Mouse (Mus musculus) myocyte (in vitro differentiated cells): ENCODE data around the gene AI481877.

ENCODE experiments used
- CEBPB ChIP-seq: IDR thresholded peaks from 2 replicates; pipeline ENCODE4 v1.6.1; 2011; ENCODE audit warnings: mild to moderate bottlenecking, moderate library complexity; ENCODE audit not compliant: poor library complexity, insufficient read depth, severe bottlenecking
- E2F4 ChIP-seq: IDR thresholded peaks from one replicate; pipeline ENCODE4 v1.6.1; 2011; ENCODE audit warnings: mild to moderate bottlenecking, control low read depth, moderate library complexity; ENCODE audit not compliant: insufficient read depth
- MAX ChIP-seq: IDR thresholded peaks from one replicate; pipeline ENCODE4 v1.6.1; 2011; ENCODE audit warnings: low read depth, mild to moderate bottlenecking, control low read depth
- MYOD1 ChIP-seq, 3 experiments: IDR thresholded peaks; one replicate each; pipeline ENCODE4 v1.6.1; 2011; ENCODE audit warnings: control low read depth in 2 of 3, low read depth in 2 of 3, mild to moderate bottlenecking in 2 of 3, moderate library complexity in 1 of 3; ENCODE audit not compliant: insufficient read length in 2 of 3, control insufficient read depth in 1 of 3
- MYOG ChIP-seq, 3 experiments: IDR thresholded peaks; one replicate each; pipeline ENCODE4 v1.6.1; 2011; ENCODE audit warnings: control low read depth in 2 of 3, low read depth in 2 of 3, mild to moderate bottlenecking in 2 of 3; ENCODE audit not compliant: insufficient read length in 2 of 3, control insufficient read depth in 1 of 3, insufficient read depth in 1 of 3
- POLR2A ChIP-seq: IDR thresholded peaks from one replicate; pipeline ENCODE4 v1.6.1; 2011; ENCODE audit warnings: low read depth, mild to moderate bottlenecking, control low read depth, moderate library complexity; ENCODE audit not compliant: insufficient read length
- POLR2AphosphoS2 ChIP-seq: IDR thresholded peaks from one replicate; pipeline ENCODE4 v1.6.1; 2011; ENCODE audit warnings: low read depth, control low read depth; ENCODE audit not compliant: insufficient read length
- SRF ChIP-seq: IDR thresholded peaks from one replicate; pipeline ENCODE4 v1.6.1; 2011; ENCODE audit warnings: low read depth; ENCODE audit not compliant: control insufficient read depth, insufficient read length
- TCF12 ChIP-seq: IDR thresholded peaks from one replicate; pipeline ENCODE4 v1.6.1; 2011; ENCODE audit warnings: mild to moderate bottlenecking, control low read depth; ENCODE audit not compliant: poor library complexity, insufficient read depth, severe bottlenecking
- TCF3 ChIP-seq: IDR thresholded peaks from one replicate; pipeline ENCODE4 v1.6.1; 2011; ENCODE audit warnings: low read depth, control low read depth; ENCODE audit not compliant: insufficient read length
- USF1 ChIP-seq: IDR thresholded peaks from one replicate; pipeline ENCODE4 v1.6.1; 2011; ENCODE audit warnings: low read depth, mild to moderate bottlenecking, control low read depth, moderate library complexity

DNA sequence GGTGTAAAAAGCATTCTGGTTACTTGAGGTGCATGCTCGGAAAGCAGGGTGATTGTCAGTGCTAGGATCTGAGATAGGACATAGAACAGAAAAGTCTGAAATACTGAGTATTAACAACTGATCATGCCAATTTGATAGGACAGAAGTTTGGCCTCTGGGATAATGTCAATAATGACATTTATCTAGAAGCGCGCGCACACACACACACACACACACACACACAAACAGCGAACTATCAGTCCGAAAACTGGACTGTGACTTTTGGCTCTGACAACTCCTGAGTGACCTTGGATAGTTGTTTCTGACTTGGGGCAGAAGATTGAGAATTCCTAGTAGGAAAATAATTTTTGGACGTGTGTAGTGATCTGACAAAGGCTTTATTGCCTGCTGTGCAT lies 135.0 kb downstream of the AI481877 start:
- TF ChIP-seq MYOD1 (IDR thresholded peaks at IDR 0.05; ENCODE audit: control insufficient read depth in 1 of 3, insufficient read length in 2 of 3, low read depth in 2 of 3): no peak
- no peak for TF ChIP-seq CEBPB
- no peak for TF ChIP-seq USF1
- no peak for TF ChIP-seq POLR2A
- TF ChIP-seq E2F4: no peak
- no peak for TF ChIP-seq MAX
- TF ChIP-seq TCF3: no peak
- no peak for TF ChIP-seq TCF12
- TF ChIP-seq POLR2AphosphoS2: no peak
- TF ChIP-seq SRF: no peak
- TF ChIP-seq MYOG (IDR thresholded peaks at IDR 0.05; ENCODE audit: control insufficient read depth in 1 of 3, insufficient read depth in 1 of 3, insufficient read length in 2 of 3, low read depth in 2 of 3): no peak
